ENCODE assay signal across 32 mouse cellular contexts in the genomic region with DNA sequence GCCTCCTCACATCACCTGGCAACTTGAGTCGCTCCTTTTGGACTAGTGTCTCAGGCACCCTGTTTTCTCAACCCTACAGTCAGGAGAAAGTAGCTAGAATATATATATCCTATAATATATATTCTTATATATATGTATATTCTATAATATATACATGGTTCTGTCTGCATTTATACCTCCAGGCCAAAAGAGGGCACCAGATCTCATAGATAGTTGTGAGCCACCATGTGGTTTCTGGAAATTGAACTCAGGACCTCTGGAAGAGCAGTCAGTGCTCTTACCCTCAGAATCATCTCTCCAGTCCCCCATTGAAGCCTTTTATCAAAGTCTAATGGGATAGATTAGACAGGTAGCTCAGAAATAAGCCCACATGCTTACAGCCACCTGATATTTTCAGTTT. TPM values are rescaled to one million over a fixed set of nuclear protein-coding genes. Genes with fewer than 3 reads are reported as not detected.
"Had no signal": no experiment of that assay in that cellular context is flagged by ENCODE, and none has a peak within 500 bp of the region (broad histone marks: within the 10 kb centered on the region; RNA-seq: fewer than 3 reads in every experiment).

No protein-coding gene starts in this region.

- ATAC-seq: hindbrain, postnatal 0 days; inflammation-experienced regulatory T-cells, adult 6 months; intestine, embryonic 15.5 days; intestine, postnatal 0 days; liver, embryonic 12.5 days had no signal

- H3K4me2 ChIP-seq: heart, embryonic 12.5 days; hindbrain, embryonic 13.5 days; hindbrain, embryonic 15.5 days; intestine, embryonic 15.5 days; limb, embryonic 13.5 days; limb, embryonic 15.5 days; liver, embryonic 12.5 days had no signal

- H3K27me3 ChIP-seq: heart, embryonic 12.5 days; hindbrain, embryonic 13.5 days; hindbrain, embryonic 15.5 days; intestine, embryonic 15.5 days; limb, embryonic 13.5 days; limb, embryonic 15.5 days; liver, embryonic 12.5 days had no signal

- H3K27ac ChIP-seq: gastrocnemius, adult 2 months; heart, embryonic 10.5 days; hindbrain, embryonic 13.5 days; hindbrain, embryonic 15.5 days; hindbrain, postnatal 0 days; intestine, embryonic 15.5 days; left cerebral cortex, adult 2 months; limb, embryonic 13.5 days; limb, embryonic 15.5 days; liver, embryonic 12.5 days; liver, embryonic 14.5 days had no signal

- H3K4me3 ChIP-seq: gastrocnemius, adult 2 months; heart, embryonic 10.5 days; heart, embryonic 12.5 days; hindbrain, embryonic 13.5 days; hindbrain, embryonic 15.5 days; intestine, embryonic 15.5 days; left cerebral cortex, adult 2 months; limb, embryonic 13.5 days; limb, embryonic 15.5 days; liver, embryonic 12.5 days had no signal

- H3K36me3 ChIP-seq: hindbrain, embryonic 15.5 days; intestine, embryonic 15.5 days had no signal

- H3K9ac ChIP-seq: heart, embryonic 12.5 days; hindbrain, embryonic 13.5 days; hindbrain, embryonic 15.5 days; intestine, embryonic 15.5 days; limb, embryonic 13.5 days; limb, embryonic 15.5 days; liver, embryonic 12.5 days; liver, embryonic 14.5 days had no signal

- H3K4me1 ChIP-seq: hindbrain, embryonic 13.5 days; hindbrain, embryonic 15.5 days; limb, embryonic 13.5 days; limb, embryonic 15.5 days had no signal

- DNase-seq: gastrocnemius, adult 2 months; gastrocnemius, postnatal 10 days; gastrocnemius, postnatal 25 days; heart, adult 18-20 months; heart, postnatal 14 days; heart, postnatal 36 days; kidney, adult 18-20 months; kidney, adult 8-10 months; kidney, postnatal 10 days; kidney, postnatal 25 days; kidney, postnatal 4 days had no signal

- H3K9me3 ChIP-seq: heart, embryonic 10.5 days; heart, embryonic 12.5 days; hindbrain, embryonic 13.5 days; hindbrain, embryonic 15.5 days; intestine, embryonic 15.5 days; liver, embryonic 12.5 days had no signal

RNA-seq across cellular contexts. Expression of gene Fam186a, which starts 54.3 kb away (rescaled TPM):
- total RNA-seq: granulocyte monocyte progenitor cell, adult 5-6 weeks; hematopoietic stem cell, adult 5-6 weeks; left cerebral cortex, postnatal 14 days; liver, adult 2 months had no signal
- polyA plus RNA-seq: heart, embryonic 12.5 days; heart, embryonic 14.5 days; heart, embryonic 16.5 days; hindbrain, embryonic 13.5 days; hindbrain, embryonic 15.5 days; hindbrain, postnatal 0 days; inflammation-experienced regulatory T-cells, adult 6 months; intestine, embryonic 15.5 days; intestine, postnatal 0 days; kidney, embryonic 14.5 days; limb, embryonic 11.5 days; limb, embryonic 15.5 days; liver, adult 2 months; liver, embryonic 12.5 days; liver, embryonic 14.5 days had no signal
